Mouse (Mus musculus) left cerebral cortex, postnatal 25 days (tissue): Measurements from ENCODE around the gene Cfb. TPM values are rescaled to one million over a fixed set of nuclear protein-coding genes. Genes with fewer than 3 reads are reported as not detected.
"Not testable (repeated sequence)": the region's sequence is repeated elsewhere in the genome, so short reads cannot be mapped to it uniquely, and the experiment has no call there.

ENCODE experiments used
- DNase-seq, 2 experiments: peaks; one replicate each; pipeline ENCODE4 v3.0.0; 2022; ENCODE audit warnings: low spot score in 2 of 2, mixed read lengths in 1 of 2
- intact Hi-C: fragments of 180-260 bp; cut with DNase I; formaldehyde crosslinking; loops from one replicate; pipeline ENCODE4 v1.15.1; 2025
- total RNA-seq, 2 experiments: library from RNA; stranded (reverse); gene quantifications; 2 replicates each; pipeline ENCODE4 v1.2.3; 2021

Gene Cfb
- total RNA-seq, 2 experiments from 2014 or later = 0.30 TPM; not detected in 1

DNA sequence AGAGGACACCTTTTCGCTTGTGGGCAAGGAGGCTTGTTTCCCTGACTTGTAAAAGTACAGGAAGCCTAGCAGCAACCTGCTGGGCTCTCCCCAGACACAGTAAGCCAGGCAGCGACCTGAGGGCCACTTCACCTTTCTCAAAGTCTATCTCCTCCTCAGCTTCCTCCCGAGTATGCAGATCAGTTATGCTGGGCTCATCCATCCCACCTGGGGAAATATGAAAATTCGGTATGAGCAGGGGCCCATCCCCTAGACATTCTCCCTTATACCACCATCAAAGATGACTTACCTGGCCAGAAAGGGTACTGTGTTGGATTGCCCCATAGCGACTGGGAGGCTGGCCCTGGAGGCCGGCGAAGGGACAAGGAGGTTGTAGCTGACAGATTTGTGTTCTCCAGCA is 14.7 kb downstream of the Cfb start:
- intact Hi-C loops = no loop called here
- DNase-seq = no peak

GRCm38 (mm10) chr17:34847192-34847591 is 15.1 kb downstream of the Cfb start:
- DNase-seq = no peak
- intact Hi-C loops = no loop called here

- no peak for DNase-seq
- intact Hi-C loops = no loop called here
Observed at GRCm38 (mm10) chr17:34844884-34845283, 17.4 kb downstream of the Cfb start.

DNA sequence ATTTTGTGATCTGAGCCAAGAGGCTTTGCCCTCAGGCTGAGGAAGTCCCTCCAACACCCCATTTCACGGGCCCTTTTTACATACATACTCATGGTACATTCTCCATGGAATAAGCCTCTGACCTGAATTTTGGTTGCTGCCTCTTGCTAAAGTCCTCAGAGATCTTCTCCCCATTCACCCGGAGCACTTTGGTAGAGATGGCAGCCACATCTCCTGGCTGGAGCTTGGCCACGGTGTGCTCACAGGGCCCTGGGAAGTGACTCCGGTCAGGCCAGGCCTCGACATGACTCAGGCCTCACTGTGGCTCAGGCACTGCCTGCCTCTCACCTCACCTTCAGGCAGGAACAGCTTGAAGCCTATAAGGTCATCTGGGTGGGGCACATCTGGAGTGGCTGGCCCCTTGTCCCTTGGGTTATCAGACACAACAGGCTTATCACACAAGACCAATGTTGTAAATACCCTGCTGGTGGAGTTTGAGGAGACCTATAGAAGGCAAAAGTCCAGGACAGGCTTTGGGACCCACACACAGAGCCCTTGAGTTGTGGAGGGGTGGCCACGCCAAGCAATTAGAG is 21.5 kb downstream of the Cfb start:
- intact Hi-C loops = no loop called here
- no peak for DNase-seq

- intact Hi-C loops = no loop called here
- DNase-seq = no peak
Observed at GRCm38 (mm10) chr17:34838785-34839184, 23.5 kb downstream of the Cfb start.

DNA sequence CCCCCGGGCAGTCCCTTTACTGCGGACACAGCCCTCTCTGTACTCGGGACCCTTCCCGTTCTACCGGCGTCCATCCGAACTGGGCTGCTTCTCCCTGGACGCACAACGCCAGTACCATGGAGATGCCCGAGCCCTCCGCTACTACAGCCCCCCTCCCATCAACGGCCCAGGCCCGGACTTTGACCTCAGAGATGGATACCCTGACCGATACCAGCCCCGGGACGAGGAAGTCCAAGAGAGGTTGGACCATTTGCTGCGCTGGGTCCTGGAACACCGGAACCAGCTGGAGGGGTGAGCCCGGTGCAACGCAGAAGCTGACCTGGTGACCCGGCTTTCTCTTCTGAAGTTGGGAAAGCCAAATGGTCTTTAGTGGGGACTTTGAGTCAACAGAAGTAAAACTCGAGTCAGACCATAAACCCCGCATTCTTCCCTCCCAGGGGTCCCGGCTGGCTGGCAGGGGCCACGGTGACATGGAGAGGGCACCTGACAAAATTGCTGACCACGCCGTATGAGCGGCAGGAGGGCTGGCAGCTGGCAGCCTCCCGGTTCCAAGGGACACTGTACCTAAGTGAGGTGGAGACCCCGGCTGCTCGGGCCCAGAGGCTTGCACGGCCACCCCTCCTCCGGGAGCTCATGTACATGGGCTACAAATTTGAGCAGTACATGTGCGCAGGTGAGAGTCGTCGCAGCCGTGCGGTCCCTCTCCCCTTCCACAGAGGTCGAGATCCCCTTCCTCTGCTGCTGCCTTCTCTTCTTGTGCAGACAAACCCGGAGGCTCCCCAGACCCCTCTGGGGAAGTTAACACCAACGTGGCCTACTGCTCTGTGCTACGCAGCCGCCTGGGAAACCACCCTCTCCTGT is 24.6 kb downstream of the Cfb start:
- no peak for DNase-seq

DNA sequence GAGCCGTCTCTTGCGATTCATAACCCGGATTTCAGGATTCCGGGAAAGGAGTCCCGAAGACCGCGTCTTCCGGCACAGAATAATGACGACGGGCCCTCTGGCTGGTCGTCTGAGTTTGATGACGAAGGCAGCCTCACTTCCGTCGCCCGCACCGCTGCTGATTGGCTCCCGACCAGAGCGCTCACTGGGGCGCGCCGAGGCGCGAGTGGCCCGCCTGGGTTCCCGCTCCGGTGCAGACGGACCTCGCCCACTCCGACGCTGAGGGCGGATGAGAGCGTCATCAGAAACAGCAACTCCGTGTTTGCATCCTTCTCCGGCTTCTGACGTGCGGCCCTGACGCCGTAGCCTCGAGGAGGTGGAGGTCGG is 25.5 kb downstream of the Cfb start, which contains the start of the genes Stk19 and Dxo:
TSS of gene Stk19 (minus strand) at position 90 of the 366 bp plus-strand sequence.
TSS of gene Dxo (plus strand) at position 164 of the 366 bp plus-strand sequence.
- intact Hi-C loops = loop anchor here (1.0 kb wide), 1 partner anchor 13 kb away; the partner anchor contains the start of genes Nelfe and Skiv2l

More for the DNA sequence above, 24.6 kb downstream of the Cfb start:
- intact Hi-C loops = no loop called here

GRCm38 (mm10) chr17:34836155-34836855 is 26.0 kb downstream of the Cfb start:
- no peak for DNase-seq
- intact Hi-C loops = loop anchor here (1.0 kb wide), 1 partner anchor 14 kb away; the partner anchor contains the start of genes Nelfe and Skiv2l

More for the DNA sequence above, 25.5 kb downstream of the Cfb start, which contains the start of the genes Stk19 and Dxo:
- peak; percentile 99 for DNase-seq

DNA sequence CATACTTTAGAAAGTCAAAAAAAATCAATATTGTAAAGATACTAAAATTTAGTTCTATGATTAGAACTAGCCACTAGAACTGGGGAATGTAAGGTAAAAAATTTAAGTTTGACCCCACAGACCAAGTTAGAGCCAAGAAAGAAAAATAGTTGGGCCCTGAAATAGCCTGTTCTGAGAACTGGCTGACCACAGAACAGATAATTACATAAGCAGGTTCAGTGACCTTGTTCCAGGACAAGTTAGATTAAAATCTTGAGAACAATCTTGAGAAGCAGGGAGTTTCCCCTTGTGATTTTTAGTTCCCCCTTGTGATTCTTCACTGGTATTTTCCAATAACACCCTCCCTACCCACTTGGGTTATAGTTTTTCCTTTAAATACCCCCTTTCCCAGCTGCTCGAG is 31.5 kb downstream of the Cfb start:
- intact Hi-C loops = not testable (repeated sequence)

GRCm38 (mm10) chr17:34814818-34815370 is 47.4 kb downstream of the Cfb start:
- intact Hi-C loops = loop anchor here (5.0 kb wide), 1 partner anchor 163 kb away; no protein-coding TSS in a partner anchor

More for the DNA sequence above, 31.5 kb downstream of the Cfb start:
- not testable (repeated sequence) for DNase-seq

GRCm38 (mm10) chr17:34813747-34814146 is 48.6 kb downstream of the Cfb start:
- intact Hi-C loops = loop anchor here (5.0 kb wide), 1 partner anchor 161 kb away; no protein-coding TSS in a partner anchor
- DNase-seq = peak in 1 of 2 experiments; percentile 22

More at GRCm38 (mm10) chr17:34814818-34815370, 47.4 kb downstream of the Cfb start:
- DNase-seq = no peak

- DNase-seq = no peak
- intact Hi-C loops = loop anchor here (5.0 kb wide), 1 partner anchor 159 kb away; no protein-coding TSS in a partner anchor
Observed at GRCm38 (mm10) chr17:34811275-34811674, 51.0 kb downstream of the Cfb start.

- not testable (repeated sequence) for DNase-seq
Observed at GRCm38 (mm10) chr17:34810811-34811210, 51.5 kb downstream of the Cfb start.

GRCm38 (mm10) chr17:34810411-34810810 is 51.9 kb downstream of the Cfb start:
- intact Hi-C loops = loop anchor here (5.0 kb wide), 1 partner anchor 158 kb away; no protein-coding TSS in a partner anchor
- DNase-seq = not testable (repeated sequence)

More at GRCm38 (mm10) chr17:34810811-34811210, 51.5 kb downstream of the Cfb start:
- intact Hi-C loops = loop anchor here (5.0 kb wide), 1 partner anchor 159 kb away; no protein-coding TSS in a partner anchor

GRCm38 (mm10) chr17:34808599-34809205 is 53.6 kb downstream of the Cfb start:
- DNase-seq = no peak
- intact Hi-C loops = no loop called here

- intact Hi-C loops = no loop called here
- DNase-seq = no peak
Observed at GRCm38 (mm10) chr17:34807176-34807575, 55.1 kb downstream of the Cfb start.
